Mouse (Mus musculus): ENCODE results near the gene Dlx4.

Gene Dlx4

GRCm38 (mm10) chr11:95104266-95104665, 41.8 kb downstream of the Dlx4 start:
- in situ Hi-C loops (cut with MboI, MseI) = no loop called here

GRCm38 (mm10) chr11:95102161-95102904, 43.7 kb downstream of the Dlx4 start:
- in situ Hi-C loops (cut with MboI, MseI) = no loop called here

GRCm38 (mm10) chr11:95101071-95101788, 44.8 kb downstream of the Dlx4 start:
- in situ Hi-C loops (cut with MboI, MseI) = no loop called here

GRCm38 (mm10) chr11:95100393-95100792, 45.7 kb downstream of the Dlx4 start:
- in situ Hi-C loops (cut with MboI, MseI) = no loop called here

- in situ Hi-C loops (cut with MboI, MseI) = no loop called here
Observed at GRCm38 (mm10) chr11:95098346-95099095, 47.5 kb downstream of the Dlx4 start.

- in situ Hi-C loops (cut with MboI, MseI) = no loop called here
Observed at GRCm38 (mm10) chr11:95097889-95098288, 48.2 kb downstream of the Dlx4 start.

GRCm38 (mm10) chr11:95096608-95097373, 49.3 kb downstream of the Dlx4 start:
- in situ Hi-C loops (cut with MboI, MseI) = no loop called here

GRCm38 (mm10) chr11:95095596-95095995, 50.5 kb downstream of the Dlx4 start:
- in situ Hi-C loops (cut with MboI, MseI) = no loop called here

GRCm38 (mm10) chr11:95093077-95093476, 53.0 kb downstream of the Dlx4 start:
- in situ Hi-C loops (cut with MboI, MseI) = no loop called here

All from T-helper 2 cell (primary cell).